Mouse (Mus musculus) cerebellum, adult 2 months (tissue): ENCODE results near the gene Fosl2.

Experiments used
- CTCF ChIP-seq: fragments of 200-500 bp; IDR thresholded peaks from 2 replicates; pipeline ENCODE4 v1.5.1; 2011; ENCODE audit warnings: low read depth, mild to moderate bottlenecking, control low read depth, low read length, moderate library complexity, borderline replicate concordance; ENCODE audit not compliant: insufficient read depth
- POLR2A ChIP-seq: fragments of 200-500 bp; IDR thresholded peaks from 2 replicates; pipeline ENCODE4 v1.6.1; 2011; ENCODE audit warnings: low read length, control low read depth, borderline replicate concordance; ENCODE audit not compliant: insufficient read depth

DNA sequence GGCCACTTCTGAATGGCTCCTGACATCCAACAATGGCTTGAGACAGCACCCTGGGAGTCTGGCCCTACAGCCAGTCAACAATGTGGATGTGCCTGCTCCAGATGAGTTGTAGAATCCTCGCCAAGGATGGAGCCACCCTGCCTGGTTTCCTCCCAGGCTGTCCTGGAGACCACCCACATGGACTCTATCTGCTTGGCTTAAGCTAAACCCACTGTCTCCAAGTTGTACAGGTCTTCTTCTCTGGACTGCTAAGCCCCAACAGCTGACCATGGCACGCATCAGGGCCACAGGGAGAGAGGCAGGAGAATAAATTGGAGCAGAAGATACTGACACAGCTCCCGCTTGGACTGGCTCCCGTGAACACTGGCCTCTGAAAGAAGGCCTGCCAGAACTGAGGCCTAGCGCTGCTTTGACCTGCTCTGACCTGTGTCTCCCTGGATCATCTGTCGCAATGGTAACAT, 32.6 kb upstream of the Fosl2 start:
- TF ChIP-seq POLR2A (no peak), CTCF (no peak)
